ENCODE assay signal across 11 mouse cellular contexts in the genomic region with DNA sequence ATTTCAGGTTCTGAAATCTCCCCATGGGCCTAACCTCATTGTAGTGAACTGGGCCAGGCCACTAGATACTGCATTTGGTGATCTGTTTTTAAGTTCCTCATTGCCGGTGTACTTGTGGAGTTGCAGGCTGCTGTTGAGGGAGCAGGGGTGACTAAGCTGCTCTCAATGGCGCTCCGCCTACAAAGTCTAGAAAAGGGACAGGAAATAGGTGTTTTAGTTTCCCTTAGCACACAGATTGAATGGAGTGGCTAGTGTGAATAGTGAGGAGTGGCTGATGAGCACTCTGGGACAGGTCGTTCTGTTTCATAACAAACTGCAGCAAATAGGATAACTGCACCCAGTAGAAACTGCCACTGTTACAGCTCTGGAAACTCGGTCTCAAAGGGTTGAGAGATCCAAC. TPM values are rescaled to one million over a fixed set of nuclear protein-coding genes. Genes with fewer than 3 reads are reported as not detected.
A peak's percentile ranks its signal among the peaks of the same experiment; 100 is the strongest.
DNase-seq lines count a peak whose midpoint lies in the region; ATAC-seq lines count a peak whose summit lies in the region.
"Had no signal": no experiment of that assay in that cellular context is flagged by ENCODE, and none has a peak within 500 bp of the region (broad histone marks: within the 10 kb centered on the region; RNA-seq: fewer than 3 reads in every experiment).

No protein-coding gene starts in this region.

- H3K4me1 ChIP-seq in megakaryocyte, embryonic 14.5 days, result peaks cover 14% of the 10 kb centered on the region
- H3K4me1 ChIP-seq in forebrain, embryonic 15.5 days, result peaks cover 22% of the 10 kb centered on the region
- H3K4me1 ChIP-seq in midbrain, embryonic 14.5 days (ENCODE audit: control insufficient read depth, insufficient read depth, low read length), result 0 out of 2 replicates have a peak, but pooled peaks cover 3% of the 10 kb centered on the region

- no peak overlapping the region for H3K27ac ChIP-seq in forebrain, embryonic 15.5 days (replicated peaks)
- no peak overlapping the region for H3K27ac ChIP-seq in midbrain, embryonic 14.5 days (replicated peaks; ENCODE audit: low read depth, low read length)
- H3K27ac ChIP-seq: embryonic facial prominence, embryonic 13.5 days; kidney, postnatal 0 days; midbrain, embryonic 12.5 days had no signal

- DNase-seq in B cell, adult 2 months, result peak; percentile 53 to 54
- peak; percentile 8 for DNase-seq in ES-CJ7 (ENCODE audit: low read depth, low spot score)
- DNase-seq in heart, postnatal 25 days (ENCODE audit: low spot score), result peak; percentile 40
- DNase-seq in midbrain, embryonic 14.5 days, result no peak
- DNase-seq in MN1 (ENCODE audit: low spot score), result no peak
- DNase-seq in gastrocnemius, postnatal 14 days, result no peak

- no peaks in the 10 kb centered on the region for H3K36me3 ChIP-seq in megakaryocyte, embryonic 14.5 days (replicated peaks; ENCODE audit: low read length)
- H3K36me3 ChIP-seq in forebrain, embryonic 15.5 days, result no peaks in the 10 kb centered on the region
- no peaks in the 10 kb centered on the region for H3K36me3 ChIP-seq in midbrain, embryonic 14.5 days (ENCODE audit: control insufficient read depth, insufficient read depth, low read length)
- H3K36me3 ChIP-seq: embryonic facial prominence, embryonic 13.5 days; midbrain, embryonic 12.5 days had no signal

- H3K9me3 ChIP-seq in megakaryocyte, embryonic 14.5 days, result no peaks in the 10 kb centered on the region
- no peaks in the 10 kb centered on the region for H3K9me3 ChIP-seq in forebrain, embryonic 15.5 days
- H3K9me3 ChIP-seq in midbrain, embryonic 14.5 days (ENCODE audit: control insufficient read depth, low read length), result no peaks in the 10 kb centered on the region
- H3K9me3 ChIP-seq: embryonic facial prominence, embryonic 13.5 days; midbrain, embryonic 12.5 days had no signal

- intact Hi-C loops in heart, postnatal 25 days (cut with DNase I), result no loop called here
- intact Hi-C loops in gastrocnemius, postnatal 14 days (cut with DNase I; ENCODE audit: low total_unique reads), result no loop called here

- no peak overlapping the region for H3K4me2 ChIP-seq in forebrain, embryonic 15.5 days (replicated peaks)
- H3K4me2 ChIP-seq in midbrain, embryonic 14.5 days (ENCODE audit: low read length), result no peak overlapping the region
- H3K4me2 ChIP-seq: embryonic facial prominence, embryonic 13.5 days; midbrain, embryonic 12.5 days had no signal

- ATAC-seq in forebrain, embryonic 15.5 days (replicated peaks), result no peak
- no peak for ATAC-seq in midbrain, embryonic 14.5 days (ENCODE audit: low FRiP score, low TSS enrichment)

- H3K9ac ChIP-seq in forebrain, embryonic 15.5 days (replicated peaks), result no peak overlapping the region
- no peak overlapping the region for H3K9ac ChIP-seq in midbrain, embryonic 14.5 days (replicated peaks; ENCODE audit: low read length)
- H3K9ac ChIP-seq: embryonic facial prominence, embryonic 13.5 days; midbrain, embryonic 12.5 days had no signal

- H3K4me3 ChIP-seq in megakaryocyte, embryonic 14.5 days (replicated peaks), result peak overlapping the region; percentile 56
- no peak overlapping the region for H3K4me3 ChIP-seq in forebrain, embryonic 15.5 days
- no peak overlapping the region for H3K4me3 ChIP-seq in midbrain, embryonic 14.5 days (replicated peaks; ENCODE audit: low read depth, low read length)
- H3K4me3 ChIP-seq: embryonic facial prominence, embryonic 13.5 days; midbrain, embryonic 12.5 days had no signal

- 80% methylated on average over 5 of the region's 5 CpGs for WGBS in forebrain, embryonic 15.5 days
- WGBS in midbrain, embryonic 14.5 days, result 91% methylated on average over 5 of the region's 5 CpGs

- peaks cover 7% of the 10 kb centered on the region for H3K27me3 ChIP-seq in megakaryocyte, embryonic 14.5 days (replicated peaks)
- peaks cover 66% of the 10 kb centered on the region for H3K27me3 ChIP-seq in forebrain, embryonic 15.5 days
- no peaks in the 10 kb centered on the region for H3K27me3 ChIP-seq in midbrain, embryonic 14.5 days (ENCODE audit: control insufficient read depth, insufficient read depth, low read length)
- H3K27me3 ChIP-seq: embryonic facial prominence, embryonic 13.5 days; midbrain, embryonic 12.5 days had no signal

RNA-seq across cellular contexts. Expression of a gene that starts 30.3 kb away (rescaled TPM):
- total RNA-seq in heart, postnatal 25 days (2021), result 10 to 100 TPM in 1 of 2 experiments, 1 to 10 TPM in 1; 9.8 to 10.2 TPM
- polyA plus RNA-seq in megakaryocyte, embryonic 14.5 days (2012; ENCODE audit: insufficient read depth, low replicate concordance), result 0.68 TPM in 1 of 2 replicates, not detected in the other
- polyA plus RNA-seq in forebrain, embryonic 15.5 days (2015; fragmentation: Nextera tagmentation; extraction: Ambion mirVana), result 31.5 and 34.9 TPM in 2 replicates
- polyA plus RNA-seq in midbrain, embryonic 14.5 days (2014; fragmentation: Nextera tagmentation; extraction: Ambion mirVana), result 31.3 and 38.3 TPM in 2 replicates
- 10 to 100 TPM; 11.4 to 12.3 TPM for total RNA-seq in gastrocnemius, postnatal 14 days (2021)

Comparison
In these comparisons a context has a peak if more than half of its experiments do, and no peak if none do; other contexts are left out.
1. DNase-seq: peak in B cell, adult 2 months (2 of 2), ES-CJ7 (single experiment) and heart, postnatal 25 days (single experiment); none in midbrain, embryonic 14.5 days (single experiment), MN1 (single experiment) and gastrocnemius, postnatal 14 days (single experiment).
2. RNA of a gene that starts 30.3 kb away (polyA plus RNA-seq): 31.3 to 38.3 TPM in midbrain, embryonic 14.5 days and 31.5 to 34.9 TPM in forebrain, embryonic 15.5 days; 0.68 TPM in megakaryocyte, embryonic 14.5 days; every median in the first group is over 10 times any median in the second.